Mouse (Mus musculus) intestine, postnatal 0 days (tissue): ENCODE measurements around the gene Acvr1. TPM values are rescaled to one million over a fixed set of nuclear protein-coding genes. Genes with fewer than 3 reads are reported as not detected.

Source experiments
- ATAC-seq: fragments of 200-750 bp; cut with Nextera tagmentation; 2 replicates; pipeline ENCODE4 v1.8.0; 2017; ENCODE audit warnings: mild to moderate bottlenecking, moderate TSS enrichment, moderate library complexity
- H3K27ac ChIP-seq: fragments of 300-500 bp; sonication (generic); 2 replicates; pipeline ENCODE4 v1.5.1; 2014; ENCODE audit warnings: mild to moderate bottlenecking, low read depth, low read length, moderate library complexity
- H3K27me3 ChIP-seq: fragments of 300-500 bp; sonication (generic); replicated peaks from 2 replicates; pipeline ENCODE4 v1.6.1; 2014; ENCODE audit warnings: low read length, mixed read lengths; ENCODE audit not compliant: control insufficient read depth, insufficient read depth
- H3K36me3 ChIP-seq: fragments of 300-500 bp; sonication (generic); 2 replicates; pipeline ENCODE4 v1.6.1; 2014; ENCODE audit warnings: mild to moderate bottlenecking, moderate library complexity; ENCODE audit not compliant: control insufficient read depth, insufficient read depth
- H3K4me1 ChIP-seq: fragments of 300-500 bp; sonication (generic); replicated peaks from 2 replicates; pipeline ENCODE4 v1.6.1; 2014; ENCODE audit warnings: antibody characterized with exemption, low read length, mixed read lengths; ENCODE audit not compliant: control insufficient read depth, insufficient read depth
- H3K4me2 ChIP-seq: fragments of 300-500 bp; sonication (generic); replicated peaks from 2 replicates; pipeline ENCODE4 v1.6.1; 2014; ENCODE audit warnings: low read depth, mild to moderate bottlenecking, moderate library complexity
- H3K4me3 ChIP-seq: fragments of 300-500 bp; sonication (generic); 2 replicates; pipeline ENCODE4 v1.5.1; 2014; ENCODE audit warnings: low read depth, low read length
- H3K9ac ChIP-seq: fragments of 300-500 bp; sonication (generic); 2 replicates; pipeline ENCODE4 v1.6.1; 2014; ENCODE audit warnings: mild to moderate bottlenecking, low read depth, low read length
- H3K9me3 ChIP-seq: fragments of 300-500 bp; sonication (generic); 2 replicates; pipeline ENCODE4 v1.6.1; 2016; ENCODE audit warnings: mixed run types; ENCODE audit not compliant: control insufficient read depth
- CTCF ChIP-seq: sonication (generic); IDR thresholded peaks from 2 replicates; pipeline ENCODE4 v1.5.1; 2016; ENCODE audit warnings: low read depth, mild to moderate bottlenecking, control low read depth, antibody characterized with exemption, moderate library complexity
- WGBS: fragments of 180-500 bp; shearing (Covaris S2); extraction: QIAGEN DNeasy Blood & Tissue Kit; methylation state at CpG from one replicate; pipeline ENCODE4 v1.1.7; 2014; 5-methylcytosine and 5-hydroxymethylcytosine counted together
- polyA plus RNA-seq: library from polyadenylated mRNA; unstranded; fragments of >200 nt; fragmentation: Nextera tagmentation; extraction: Ambion mirVana; gene quantifications from 2 replicates; pipeline ENCODE4 v1.2.1, GENCODE M21; 2015

The Acvr1 gene
- polyA plus RNA-seq, 1 experiment from 2014 or later: 4.6 TPM

GRCm38 (mm10) chr2:58550488-58550887 is 16.5 kb downstream of the Acvr1 start:
- no peaks in the 10 kb centered on the region; the same call in 1 of the 2 replicates for H3K4me1 ChIP-seq

GRCm38 (mm10) chr2:58549960-58550359 is 17.0 kb downstream of the Acvr1 start:
- no peak overlapping the region for H3K9ac ChIP-seq
- 42% methylated on average over 6 of the region's 6 CpGs for WGBS
- ATAC-seq: no peak

More at GRCm38 (mm10) chr2:58550488-58550887, 16.5 kb downstream of the Acvr1 start:
- Histone ChIP-seq H3K9me3 (no peaks in the 10 kb centered on the region), H3K36me3 (no peaks in the 10 kb centered on the region), H3K4me2 (no peak overlapping the region), H3K4me3 (no peak overlapping the region), H3K27me3 (no peaks in the 10 kb centered on the region), H3K9ac (no peak overlapping the region), H3K27ac (no peak overlapping the region)
- no peak for TF ChIP-seq CTCF
- WGBS: 60% methylated on average over 9 of the region's 9 CpGs
- no peak for ATAC-seq

GRCm38 (mm10) chr2:58548943-58549342 is 18.0 kb downstream of the Acvr1 start:
- no peak overlapping the region for H3K4me3 ChIP-seq
- no peaks in the 10 kb centered on the region for H3K27me3 ChIP-seq
- 33% methylated on average over 7 of the region's 7 CpGs for WGBS
- peak; percentile 79 for ATAC-seq
- no peaks in the 10 kb centered on the region; the same call in 1 of the 2 replicates for H3K4me1 ChIP-seq
- no peak overlapping the region for H3K4me2 ChIP-seq
- no peaks in the 10 kb centered on the region for H3K9me3 ChIP-seq
- H3K27ac ChIP-seq: no peak overlapping the region
- no peak overlapping the region for H3K9ac ChIP-seq
- H3K36me3 ChIP-seq: no peaks in the 10 kb centered on the region
- no peak for TF ChIP-seq CTCF

More at GRCm38 (mm10) chr2:58549960-58550359, 17.0 kb downstream of the Acvr1 start:
- Histone ChIP-seq H3K4me3 (no peak overlapping the region), H3K9me3 (no peaks in the 10 kb centered on the region), H3K27ac (no peak overlapping the region), H3K4me1 (no peaks in the 10 kb centered on the region; the same call in 1 of the 2 replicates), H3K4me2 (no peak overlapping the region), H3K27me3 (no peaks in the 10 kb centered on the region), H3K36me3 (no peaks in the 10 kb centered on the region)
- TF ChIP-seq CTCF: no peak

GRCm38 (mm10) chr2:58546264-58546663 is 20.7 kb downstream of the Acvr1 start:
- no peak overlapping the region for H3K4me2 ChIP-seq
- no peak overlapping the region for H3K9ac ChIP-seq
- H3K27ac ChIP-seq: no peak overlapping the region
- no peaks in the 10 kb centered on the region for H3K4me1 ChIP-seq
- ATAC-seq: peak; percentile 67
- no peak overlapping the region for H3K4me3 ChIP-seq
- WGBS: 28% methylated on average over 7 of the region's 7 CpGs
- no peaks in the 10 kb centered on the region for H3K9me3 ChIP-seq
- H3K36me3 ChIP-seq: no peaks in the 10 kb centered on the region
- no peaks in the 10 kb centered on the region for H3K27me3 ChIP-seq
- no peak for TF ChIP-seq CTCF

GRCm38 (mm10) chr2:58544368-58544767 is 22.6 kb downstream of the Acvr1 start:
- ATAC-seq: no peak
- no peaks in the 10 kb centered on the region for H3K27me3 ChIP-seq
- TF ChIP-seq CTCF: no peak
- no peak overlapping the region for H3K4me3 ChIP-seq
- H3K4me2 ChIP-seq: no peak overlapping the region
- H3K9ac ChIP-seq: no peak overlapping the region
- WGBS: 92% methylated on average over 6 of the region's 6 CpGs
- no peaks in the 10 kb centered on the region for H3K4me1 ChIP-seq
- no peaks in the 10 kb centered on the region for H3K9me3 ChIP-seq
- H3K27ac ChIP-seq: no peak overlapping the region
- H3K36me3 ChIP-seq: no peaks in the 10 kb centered on the region

GRCm38 (mm10) chr2:58543252-58543651 is 23.7 kb downstream of the Acvr1 start:
- 88% methylated on average over 5 of the region's 5 CpGs for WGBS
- Histone ChIP-seq H3K9ac (no peak overlapping the region), H3K9me3 (no peaks in the 10 kb centered on the region), H3K27me3 (no peaks in the 10 kb centered on the region), H3K4me1 (no peaks in the 10 kb centered on the region), H3K27ac (no peak overlapping the region), H3K4me3 (no peak overlapping the region), H3K4me2 (no peak overlapping the region), H3K36me3 (no peaks in the 10 kb centered on the region)
- no peak for ATAC-seq
- no peak for TF ChIP-seq CTCF

GRCm38 (mm10) chr2:58538196-58538595 is 28.8 kb downstream of the Acvr1 start:
- Histone ChIP-seq H3K9me3 (no peaks in the 10 kb centered on the region), H3K4me3 (no peak overlapping the region), H3K4me1 (peaks cover 12% of the 10 kb centered on the region), H3K27ac (no peak overlapping the region), H3K36me3 (no peaks in the 10 kb centered on the region), H3K27me3 (no peaks in the 10 kb centered on the region), H3K4me2 (no peak overlapping the region), H3K9ac (no peak overlapping the region)
- no peak for TF ChIP-seq CTCF
- no peak for ATAC-seq
- WGBS: 91% methylated on average over 6 of the region's 6 CpGs
